Mouse (Mus musculus) stomach, postnatal 0 days (tissue): Measurements from ENCODE around the gene Mamdc4. TPM values are rescaled to one million over a fixed set of nuclear protein-coding genes. Genes with fewer than 3 reads are reported as not detected.

ENCODE experiments used
- ATAC-seq: fragments of 200-750 bp; cut with Nextera tagmentation; 2 replicates; pipeline ENCODE4 v1.8.0; 2017; ENCODE audit not compliant: low FRiP score, low TSS enrichment
- DNase-seq: peaks from one replicate; pipeline ENCODE4 v3.0.0-alpha.2; 2016; ENCODE audit warnings: low spot score
- H3K27ac ChIP-seq: fragments of 300-500 bp; sonication (generic); replicated peaks from 2 replicates; pipeline ENCODE4 v1.5.1; 2014; ENCODE audit warnings: mild to moderate bottlenecking, control low read depth
- H3K27me3 ChIP-seq: fragments of 300-500 bp; sonication (generic); 2 replicates; pipeline ENCODE4 v1.6.1; 2014; ENCODE audit warnings: low read length; ENCODE audit not compliant: control insufficient read depth, insufficient read depth
- H3K36me3 ChIP-seq: fragments of 300-500 bp; sonication (generic); 2 replicates; pipeline ENCODE4 v1.6.1; 2014; ENCODE audit warnings: low read length, mixed read lengths; ENCODE audit not compliant: control insufficient read depth, insufficient read depth
- H3K4me1 ChIP-seq: fragments of 300-500 bp; sonication (generic); replicated peaks from 2 replicates; pipeline ENCODE4 v1.6.1; 2014; ENCODE audit warnings: antibody characterized with exemption; ENCODE audit not compliant: control insufficient read depth, insufficient read depth
- H3K4me2 ChIP-seq: fragments of 300-500 bp; sonication (generic); replicated peaks from 2 replicates; pipeline ENCODE4 v1.6.1; 2014; ENCODE audit warnings: low read depth, mild to moderate bottlenecking, control low read depth, moderate library complexity
- H3K4me3 ChIP-seq: fragments of 300-500 bp; sonication (generic); 2 replicates; pipeline ENCODE4 v1.5.1; 2014; ENCODE audit warnings: low read depth, low read length, control low read depth
- H3K9ac ChIP-seq: fragments of 300-500 bp; sonication (generic); 2 replicates; pipeline ENCODE4 v1.6.1; 2014; ENCODE audit warnings: mild to moderate bottlenecking, low read length, control low read depth, mixed read lengths
- H3K9me3 ChIP-seq: fragments of 300-500 bp; sonication (generic); 2 replicates; pipeline ENCODE4 v1.6.1; 2016; ENCODE audit warnings: low read length; ENCODE audit not compliant: control insufficient read depth
- CTCF ChIP-seq: IDR thresholded peaks from 2 replicates; pipeline ENCODE4 v1.5.1; 2016; ENCODE audit warnings: antibody characterized with exemption, low read depth, mild to moderate bottlenecking, moderate library complexity
- EP300 ChIP-seq: optimal IDR thresholded peaks from 2 replicates; pipeline ENCODE3; 2016; ENCODE audit warnings: antibody characterized with exemption
- WGBS: fragments of 180-500 bp; shearing (Covaris S2); extraction: QIAGEN DNeasy Blood & Tissue Kit; methylation state at CpG from one replicate; pipeline ENCODE4 v1.1.7; 2014; 5-methylcytosine and 5-hydroxymethylcytosine counted together
- polyA plus RNA-seq: library from polyadenylated mRNA; unstranded; fragments of >200 nt; fragmentation: Nextera tagmentation; extraction: Ambion mirVana; gene quantifications from 2 replicates; pipeline ENCODE4 v1.2.1, GENCODE M21; 2015

Gene Mamdc4
- polyA plus RNA-seq, 1 experiment from 2014 or later: 0.55 TPM

DNA sequence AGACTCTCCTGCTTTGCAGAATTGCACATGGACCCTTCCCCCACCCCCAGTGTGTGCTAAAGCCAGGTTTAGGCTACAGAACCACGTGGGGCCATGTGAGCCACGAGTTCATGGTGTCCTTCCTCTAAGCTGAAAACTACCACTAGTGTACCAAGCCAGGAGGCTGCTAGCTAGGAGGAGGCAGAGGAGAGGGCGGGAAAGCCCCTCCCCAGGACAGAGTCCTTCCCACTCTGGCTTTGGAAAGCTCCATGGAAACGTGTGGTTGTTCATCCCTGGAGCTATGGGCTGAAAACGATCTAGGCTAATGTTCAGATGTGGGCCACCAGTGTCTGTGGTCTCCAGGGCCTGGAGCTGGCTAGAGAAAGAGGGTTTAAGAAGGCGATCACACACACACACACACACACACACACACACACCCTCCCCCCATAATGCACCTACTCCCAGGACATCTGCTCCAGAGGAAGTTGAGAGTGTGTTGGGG is 6.0 kb upstream of the Mamdc4 start:
- Histone ChIP-seq H3K36me3 (peaks cover 6% of the 10 kb centered on the region), H3K9me3 (no peaks in the 10 kb centered on the region), H3K9ac (no peak overlapping the region), H3K27ac (no peak overlapping the region), H3K4me2 (no peak overlapping the region; the same call in 1 of the 2 replicates), H3K4me1 (peaks cover 11% of the 10 kb centered on the region; the same call in 1 of the 2 replicates), H3K4me3 (no peak overlapping the region), H3K27me3 (peaks cover 26% of the 10 kb centered on the region)
- ATAC-seq: no peak
- no peak for TF ChIP-seq CTCF
- no peak for TF ChIP-seq EP300
- 38% methylated on average over 6 of the region's 6 CpGs for WGBS
- DNase-seq: no peak

DNA sequence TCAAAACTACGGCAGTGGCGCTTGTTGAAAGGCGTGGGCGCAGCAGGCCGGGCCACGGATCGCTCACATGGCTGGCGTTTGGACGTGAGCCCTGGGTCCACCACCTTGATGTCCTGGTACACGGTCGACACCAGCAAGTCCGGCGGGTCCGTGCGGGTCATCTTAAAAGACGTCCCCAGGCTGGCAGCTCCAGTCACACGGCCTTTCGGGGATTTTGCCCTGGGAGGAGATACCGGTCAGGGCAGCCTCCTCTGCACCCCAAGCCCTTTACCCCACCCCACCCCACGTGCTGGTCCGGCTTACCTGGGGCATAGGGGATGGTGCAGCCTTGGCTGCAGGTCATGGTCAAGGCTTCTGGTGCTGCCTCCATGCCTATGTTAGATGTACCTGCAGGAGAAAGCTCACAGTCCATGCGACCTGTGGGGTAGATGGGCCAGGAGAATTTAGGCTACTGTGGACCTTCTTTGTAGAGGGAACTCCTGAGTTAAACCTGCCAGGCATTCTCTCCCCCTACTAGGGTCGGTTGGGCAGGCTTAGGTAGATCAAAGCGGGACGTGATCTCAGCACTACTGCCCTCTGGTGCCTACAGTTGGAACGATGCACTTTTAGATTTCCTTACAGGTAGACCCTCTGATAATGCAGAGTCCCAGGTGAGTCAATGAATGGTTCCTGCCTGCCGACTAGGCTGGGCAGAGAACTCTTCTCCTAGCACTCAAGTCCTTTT is 5.3 kb upstream of the Mamdc4 start:
- peaks cover 26% of the 10 kb centered on the region for H3K27me3 ChIP-seq
- H3K36me3 ChIP-seq: peaks cover 4% of the 10 kb centered on the region; the same call in 1 of the 2 replicates
- DNase-seq: peak; percentile 65
- WGBS: 6% methylated on average over 27 of the region's 27 CpGs
- H3K4me3 ChIP-seq: peak overlapping the region; percentile 27
- no peak overlapping the region for H3K9ac ChIP-seq
- H3K4me1 ChIP-seq: peaks cover 12% of the 10 kb centered on the region; the same call in 1 of the 2 replicates
- no peak overlapping the region for H3K27ac ChIP-seq
- TF ChIP-seq EP300 (no peak), CTCF (peak; percentile 73)
- H3K4me2 ChIP-seq: peak overlapping the region; percentile 37
- no peak for ATAC-seq
- no peaks in the 10 kb centered on the region for H3K9me3 ChIP-seq

DNA sequence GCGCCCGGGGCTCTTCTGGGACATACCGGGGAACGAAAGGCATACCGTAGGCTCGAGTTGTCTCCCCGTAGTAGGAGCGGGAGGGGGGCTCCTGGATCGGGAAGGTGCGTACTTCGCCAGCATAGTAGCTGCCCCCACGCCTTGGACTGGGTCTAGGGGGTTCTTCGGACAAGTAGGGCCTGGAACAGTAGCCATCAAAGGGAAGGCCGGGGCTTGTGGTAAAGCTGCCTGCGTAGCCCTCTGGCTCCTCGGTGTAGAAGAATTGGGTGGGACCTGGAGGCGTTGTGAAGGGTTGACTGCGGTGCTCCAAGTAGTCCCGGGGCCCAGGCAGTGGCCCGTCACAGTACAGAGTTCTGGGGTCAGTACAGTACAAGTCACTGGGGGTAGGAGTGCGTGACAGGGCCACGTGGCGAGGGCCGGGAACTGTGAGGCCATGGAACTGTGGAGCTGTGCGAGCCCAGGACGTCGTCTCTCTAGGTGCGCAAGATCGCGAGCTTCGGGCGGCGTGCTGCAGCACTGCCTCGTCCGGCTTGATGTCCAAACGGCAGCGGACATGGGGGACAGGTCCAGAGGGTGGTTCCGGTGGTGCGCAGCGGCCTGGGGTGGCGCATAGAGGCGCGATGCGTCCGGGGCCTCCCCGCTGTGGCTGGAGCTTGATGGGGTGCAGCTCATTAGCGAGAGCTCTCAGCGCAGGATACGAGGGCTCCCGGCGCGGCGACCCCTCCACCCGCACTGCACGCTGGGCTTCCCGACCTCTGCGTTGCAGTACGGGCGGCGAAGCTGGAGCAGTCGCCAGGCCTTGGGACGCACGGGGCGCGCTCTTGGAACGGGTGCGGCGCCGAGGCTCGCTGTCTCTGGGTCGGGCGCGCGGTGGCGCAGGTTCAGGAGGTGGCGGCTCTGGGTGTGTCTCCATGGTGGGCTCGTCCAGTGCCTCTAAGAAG is 4.4 kb upstream of the Mamdc4 start:
- H3K4me1 ChIP-seq: peaks cover 12% of the 10 kb centered on the region; the same call in 1 of the 2 replicates

DNA sequence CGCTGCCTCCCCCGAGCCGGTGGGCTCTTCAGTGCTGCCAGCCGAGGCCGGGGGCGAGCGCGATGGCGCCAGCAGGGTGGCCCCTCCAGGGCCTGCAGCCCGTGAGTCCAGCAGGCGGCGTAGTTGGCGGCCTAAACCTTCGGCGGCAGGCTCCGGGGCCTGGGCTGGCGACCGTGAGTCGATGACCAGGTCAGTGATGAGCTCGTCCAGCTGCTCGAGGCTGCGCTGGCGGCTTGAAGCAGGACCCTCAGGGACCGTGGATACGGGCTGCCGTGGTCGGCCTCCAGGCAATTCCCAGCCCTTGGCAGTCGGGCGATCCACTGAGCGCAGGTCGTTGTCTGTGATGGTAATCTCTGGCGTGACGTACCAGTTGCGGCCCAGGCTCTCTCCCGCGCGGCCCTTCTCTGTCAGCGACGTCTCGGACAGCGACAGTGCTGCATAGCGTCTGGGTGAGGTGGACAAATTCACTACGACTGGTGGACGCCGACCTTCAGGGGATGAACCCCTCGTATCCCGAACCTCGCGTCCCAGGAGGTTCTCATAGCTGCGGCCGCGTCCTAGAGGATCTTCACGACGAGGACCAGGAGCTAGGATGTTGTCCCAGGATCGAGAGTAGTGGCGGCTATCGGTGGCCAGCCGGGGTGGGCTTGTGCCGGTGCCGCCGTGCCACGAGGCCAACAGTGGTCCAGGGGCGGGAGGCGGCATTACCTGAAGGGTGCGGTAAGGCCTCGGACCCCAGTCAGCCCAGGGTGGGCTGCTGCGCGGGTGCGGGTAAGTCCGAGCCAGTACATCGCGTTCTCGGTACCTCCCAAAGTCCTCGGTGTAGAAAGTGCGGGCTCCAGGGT is 3.5 kb upstream of the Mamdc4 start:
- peaks cover 12% of the 10 kb centered on the region; the same call in 1 of the 2 replicates for H3K4me1 ChIP-seq
- H3K9ac ChIP-seq: no peak overlapping the region
- ATAC-seq: no peak
- H3K4me2 ChIP-seq: peak overlapping the region; percentile 33
- no peaks in the 10 kb centered on the region for H3K36me3 ChIP-seq
- 9% methylated on average over 71 of the region's 75 CpGs for WGBS
- peak overlapping the region; percentile 18; the same call in 1 of the 2 replicates for H3K4me3 ChIP-seq
- H3K9me3 ChIP-seq: no peaks in the 10 kb centered on the region
- peaks cover 26% of the 10 kb centered on the region for H3K27me3 ChIP-seq
- no peak overlapping the region for H3K27ac ChIP-seq
- peak; percentile 39 for DNase-seq
- TF ChIP-seq EP300 (no peak), CTCF (peak; percentile 50)

More for the DNA sequence above, 4.4 kb upstream of the Mamdc4 start:
- Histone ChIP-seq H3K27ac (no peak overlapping the region), H3K9me3 (no peaks in the 10 kb centered on the region), H3K9ac (no peak overlapping the region), H3K4me3 (peak overlapping the region; percentile 27), H3K4me2 (peak overlapping the region; percentile 37), H3K27me3 (peaks cover 26% of the 10 kb centered on the region), H3K36me3 (peaks cover 3% of the 10 kb centered on the region; the same call in 1 of the 2 replicates)
- DNase-seq (no peak), ATAC-seq (no peak)
- TF ChIP-seq EP300: no peak
- TF ChIP-seq CTCF: no peak
- WGBS: 8% methylated on average over 76 of the region's 77 CpGs
